ENCODE assay signal across 23 mouse cellular contexts in the genomic region with DNA sequence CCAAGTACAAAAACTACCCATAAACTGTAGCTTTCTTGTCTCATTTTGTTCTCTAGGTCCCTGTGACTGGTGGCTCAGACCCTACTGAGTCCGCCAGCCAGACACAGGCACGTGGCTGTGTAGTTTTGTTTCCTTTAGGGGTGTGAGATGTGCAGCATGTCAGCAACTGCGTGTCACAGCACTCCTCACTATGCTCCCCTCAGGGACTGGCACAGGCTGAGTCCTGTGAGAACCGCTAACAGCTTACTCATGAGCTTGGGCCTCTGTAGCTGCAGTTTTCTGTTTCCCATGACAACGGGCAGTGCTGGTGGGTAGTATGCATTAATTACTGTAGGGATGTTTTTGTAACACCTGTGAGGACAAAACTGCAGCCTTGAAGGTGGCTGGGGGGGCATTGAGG. TPM values are rescaled to one million over a fixed set of nuclear protein-coding genes. Genes with fewer than 3 reads are reported as not detected.
DNase-seq lines count a peak whose midpoint lies in the region; TF ChIP-seq lines count a peak whose summit lies in the region.
"Had no signal": no experiment of that assay in that cellular context is flagged by ENCODE, and none has a peak within 500 bp of the region (broad histone marks: within the 10 kb centered on the region; RNA-seq: fewer than 3 reads in every experiment).

No protein-coding gene starts in this region.

- no peak overlapping the region for H3K4me3 ChIP-seq in layer of hippocampus, adult 2 months
- no peak overlapping the region for H3K4me3 ChIP-seq in MEL (ENCODE audit: control insufficient read depth in 1 of 2, insufficient read depth in 1 of 2, low read depth in 2 of 2, low read length in 2 of 2)
- H3K4me3 ChIP-seq: embryonic facial prominence, embryonic 13.5 days; embryonic facial prominence, embryonic 15.5 days; erythroblast, embryonic 14.5 days; forebrain, embryonic 10.5 days; forebrain, embryonic 12.5 days had no signal

- intact Hi-C loops in left cerebral cortex, postnatal 4 days (cut with DNase I) = no loop called here

- peak overlapping the region; percentile 20 for H3K27ac ChIP-seq in layer of hippocampus, adult 2 months
- no peak overlapping the region for H3K27ac ChIP-seq in MEL (ENCODE audit: control insufficient read depth, low read depth, low read length)
- H3K27ac ChIP-seq: embryonic facial prominence, embryonic 13.5 days; embryonic facial prominence, embryonic 15.5 days; forebrain, embryonic 10.5 days; forebrain, embryonic 12.5 days had no signal

- no peak overlapping the region for H3K9ac ChIP-seq in MEL (ENCODE audit: control insufficient read depth, low read depth, low read length, poor library complexity, severe bottlenecking)
- H3K9ac ChIP-seq: embryonic facial prominence, embryonic 13.5 days; embryonic facial prominence, embryonic 15.5 days; forebrain, embryonic 12.5 days had no signal

- TF ChIP-seq CTCF in layer of hippocampus, adult 2 months (conservative IDR thresholded peaks at IDR 0.05) = no peak
- TF ChIP-seq CTCF in MEL (IDR thresholded peaks at IDR 0.05 in 2 of 3, conservative IDR thresholded peaks at IDR 0.05 in 1 of 3; ENCODE audit: control insufficient read depth in 1 of 3, insufficient read depth in 1 of 3, low read depth in 2 of 3, low read length in 3 of 3, poor library complexity in 1 of 3, severe bottlenecking in 1 of 3) = no peak

- no peak for TF ChIP-seq POLR2A in MEL (IDR thresholded peaks at IDR 0.05; ENCODE audit: control insufficient read depth in 1 of 2, insufficient read depth in 1 of 2, low read depth in 1 of 2, low read length in 2 of 2, poor library complexity in 1 of 2)

- peaks cover 3% of the 10 kb centered on the region; the same call in 1 of the 2 replicates for H3K79me2 ChIP-seq in MEL (ENCODE audit: control insufficient read depth, insufficient read depth, low read length, poor library complexity)

- no peak for DNase-seq in layer of hippocampus, adult 2 months (ENCODE audit: low spot score in 2 of 2)
- no peak for DNase-seq in layer of hippocampus, postnatal 10 days (ENCODE audit: low spot score in 2 of 2)
- DNase-seq in MEL (ENCODE audit: low read depth, low spot score) = no peak
- peak; percentile 49 for DNase-seq in brain, adult 2 months (ENCODE audit: low read depth, low spot score)
- no peak for DNase-seq in spleen, postnatal 10 days (ENCODE audit: low spot score in 2 of 2)
- DNase-seq in left cerebral cortex, postnatal 4 days = no peak
- DNase-seq: adrenal gland, adult 8-10 months; adrenal gland, postnatal 14 days; adrenal gland, postnatal 36 days; cerebellum, adult 11 months; cerebellum, adult 18-20 months; cerebellum, adult 8-10 months; cerebellum, adult 9-11 months; cerebellum, postnatal 14 days; embryo, embryonic 11 days had no signal

- peaks cover 0 to 6% of the 10 kb centered on the region in 2 experiments; a peak in 2 of 4 replicates for H3K36me3 ChIP-seq in MEL (ENCODE audit: control insufficient read depth in 1 of 2, insufficient read depth in 2 of 2, low read length in 2 of 2)

- no peak for TF ChIP-seq EP300 in MEL (IDR thresholded peaks at IDR 0.05; ENCODE audit: low read depth in 1 of 2, low read length in 2 of 2)

- no peaks in the 10 kb centered on the region for H3K27me3 ChIP-seq in MEL (ENCODE audit: control insufficient read depth in 1 of 2, insufficient read depth in 2 of 2, low read length in 2 of 2)
- H3K27me3 ChIP-seq: embryonic facial prominence, embryonic 13.5 days; embryonic facial prominence, embryonic 15.5 days; forebrain, embryonic 12.5 days; Patski had no signal

- no peaks in the 10 kb centered on the region for H3K9me3 ChIP-seq in MEL (replicated peaks; ENCODE audit: insufficient read depth, low read length)
- H3K9me3 ChIP-seq: embryonic facial prominence, embryonic 13.5 days; embryonic facial prominence, embryonic 15.5 days; forebrain, embryonic 10.5 days; forebrain, embryonic 12.5 days had no signal

- no peak for TF ChIP-seq RAD21 in MEL (IDR thresholded peaks at IDR 0.05; ENCODE audit: low read depth, low read length)

- peaks cover 2% of the 10 kb centered on the region in 2 experiments; a peak in 2 of 4 replicates for H3K4me1 ChIP-seq in MEL (ENCODE audit: control insufficient read depth in 1 of 2, insufficient read depth in 2 of 2, low read length in 2 of 2)

TF ChIP-seq in MEL, 35 proteins besides CTCF, POLR2A, EP300 and RAD21:
- TF ChIP-seq UBTF (IDR thresholded peaks at IDR 0.05; ENCODE audit: borderline replicate concordance, insufficient read depth, low read depth, low read length) = no peak
- TF ChIP-seq POLR2AphosphoS2 (IDR thresholded peaks at IDR 0.05; ENCODE audit: low read length) = peak; percentile 17; the same call in 1 of the 2 replicates

RNA-seq across cellular contexts. Expression of a gene that starts 3.3 kb away (rescaled TPM):
- 10 to 100 TPM; 21.2 to 22.0 TPM for total RNA-seq in layer of hippocampus, adult 2 months (2021)
- total RNA-seq in layer of hippocampus, postnatal 10 days (2021) = 10 to 100 TPM; 21.4 to 21.5 TPM
- total RNA-seq in MEL (2012; rRNA removed) = 13.6 and 17.3 TPM in 2 replicates
- polyA plus RNA-seq in MEL (2012; ENCODE audit: insufficient read depth in 1 of 2, insufficient read length in 2 of 2, low read depth in 1 of 2, low replicate concordance in 2 of 2, missing spikeins in 1 of 2) = 10 to 100 TPM in 1 of 2 experiments, not detected in 1; 16.6 TPM
- 10 to 100 TPM; 24.6 to 25.7 TPM for total RNA-seq in left cerebral cortex, postnatal 4 days (2021)

RNA-seq across cellular contexts. Expression of a gene that starts 17.3 kb away (rescaled TPM):
- 10 to 100 TPM; 21.4 to 24.2 TPM for total RNA-seq in layer of hippocampus, adult 2 months (2021)
- total RNA-seq in layer of hippocampus, postnatal 10 days (2021) = 10 to 100 TPM; 22.7 to 26.2 TPM
- total RNA-seq in MEL (2012; rRNA removed) = 43.1 and 45.9 TPM in 2 replicates
- 10 to 100 TPM in 1 of 2 experiments, not detected in 1; 81.4 TPM for polyA plus RNA-seq in MEL (2012; ENCODE audit: insufficient read depth in 1 of 2, insufficient read length in 2 of 2, low read depth in 1 of 2, low replicate concordance in 2 of 2, missing spikeins in 1 of 2)
- total RNA-seq in left cerebral cortex, postnatal 4 days (2021) = 10 to 100 TPM; 27.7 to 28.2 TPM

RNA-seq across cellular contexts. Expression of a gene that starts 30.7 kb away (rescaled TPM):
- 10 to 100 TPM; 31.0 to 31.5 TPM for total RNA-seq in layer of hippocampus, adult 2 months (2021)
- 10 to 100 TPM; 26.5 to 30.0 TPM for total RNA-seq in layer of hippocampus, postnatal 10 days (2021)
- 14.4 and 17.5 TPM in 2 replicates for total RNA-seq in MEL (2012; rRNA removed)
- 10 to 100 TPM in 1 of 2 experiments, not detected in 1; 25.3 TPM for polyA plus RNA-seq in MEL (2012; ENCODE audit: insufficient read depth in 1 of 2, insufficient read length in 2 of 2, low read depth in 1 of 2, low replicate concordance in 2 of 2, missing spikeins in 1 of 2)
- 10 to 100 TPM; 36.9 to 42.1 TPM for total RNA-seq in left cerebral cortex, postnatal 4 days (2021)

RNA-seq across cellular contexts. Expression of a gene that starts 32.6 kb away (rescaled TPM):
- 100 to 1,000 TPM; 159 to 177 TPM for total RNA-seq in layer of hippocampus, adult 2 months (2021)
- total RNA-seq in layer of hippocampus, postnatal 10 days (2021) = 100 to 1,000 TPM; 119 to 121 TPM
- not detected in 2 replicates for total RNA-seq in MEL (2012; rRNA removed)
- polyA plus RNA-seq in MEL (2012; ENCODE audit: insufficient read depth in 1 of 2, insufficient read length in 2 of 2, low read depth in 1 of 2, low replicate concordance in 2 of 2, missing spikeins in 1 of 2) = not detected
- 10 to 100 TPM; 52.1 to 60.6 TPM for total RNA-seq in left cerebral cortex, postnatal 4 days (2021)
- polyA plus RNA-seq: activated CD4-positive, CD25-positive, alpha-beta regulatory T cell, adult 4 months; C2C12; erythroblast, embryonic 14.5 days had no signal

RNA-seq across cellular contexts. Expression of a gene that starts 36.3 kb away (rescaled TPM):
- 10 to 100 TPM; 16.3 to 17.9 TPM for total RNA-seq in layer of hippocampus, adult 2 months (2021)
- total RNA-seq in layer of hippocampus, postnatal 10 days (2021) = 10 to 100 TPM; 17.2 to 19.4 TPM
- 17.9 and 23.3 TPM in 2 replicates for total RNA-seq in MEL (2012; rRNA removed)
- 10 to 100 TPM in 1 of 2 experiments, not detected in 1; 26.6 TPM for polyA plus RNA-seq in MEL (2012; ENCODE audit: insufficient read depth in 1 of 2, insufficient read length in 2 of 2, low read depth in 1 of 2, low replicate concordance in 2 of 2, missing spikeins in 1 of 2)
- 10 to 100 TPM; 40.0 to 42.8 TPM for total RNA-seq in left cerebral cortex, postnatal 4 days (2021)
